16 mouse cellular contexts compared by ENCODE assay signal in the genomic region with DNA sequence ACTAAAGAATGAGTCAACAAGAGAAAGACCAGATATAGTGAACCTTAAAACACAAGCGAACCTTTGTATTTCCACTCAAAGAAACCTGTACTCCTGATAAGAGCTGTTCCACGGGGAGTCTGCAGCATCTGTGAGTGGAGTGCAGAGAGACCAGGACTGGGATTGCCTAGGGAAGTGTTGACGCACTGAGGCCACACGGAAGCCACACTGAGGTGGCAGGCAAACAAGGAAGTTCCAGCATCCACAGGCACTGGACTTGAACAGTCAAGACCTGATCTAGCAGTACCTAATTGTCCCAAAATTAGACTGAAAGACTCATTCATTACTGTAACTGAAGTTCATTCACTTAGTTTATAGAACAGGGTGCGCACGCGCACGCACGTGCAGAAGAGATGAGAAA. TPM values are rescaled to one million over a fixed set of nuclear protein-coding genes. Genes with fewer than 3 reads are reported as not detected.
DNase-seq lines count a peak whose midpoint lies in the region; ATAC-seq lines count a peak whose summit lies in the region.
"Had no signal": no experiment of that assay in that cellular context is flagged by ENCODE, and none has a peak within 500 bp of the region (broad histone marks: within the 10 kb centered on the region; RNA-seq: fewer than 3 reads in every experiment).

No protein-coding gene starts in this region.

- H3K4me3 ChIP-seq in kidney, embryonic 15.5 days (replicated peaks): no peak overlapping the region
- H3K4me3 ChIP-seq in embryonic facial prominence, embryonic 13.5 days: no peak overlapping the region
- H3K4me3 ChIP-seq in limb, embryonic 12.5 days (replicated peaks): no peak overlapping the region
- H3K4me3 ChIP-seq: forebrain, embryonic 13.5 days; midbrain, embryonic 12.5 days had no signal

- H3K27ac ChIP-seq in kidney, embryonic 15.5 days: peak overlapping the region; percentile 70
- 0 out of 2 replicates have a peak overlapping the region, but pooled peaks have one; percentile 4 for H3K27ac ChIP-seq in embryonic facial prominence, embryonic 13.5 days
- peak overlapping the region; percentile 67; the same call in 1 of the 2 replicates for H3K27ac ChIP-seq in limb, embryonic 12.5 days
- H3K27ac ChIP-seq: hindbrain, embryonic 14.5 days; macrophage; midbrain, embryonic 12.5 days had no signal

- no peak for ATAC-seq in kidney, embryonic 15.5 days (replicated peaks; ENCODE audit: low FRiP score)
- no peak for ATAC-seq in embryonic facial prominence, embryonic 13.5 days (ENCODE audit: insufficient number of reproducible peaks, insufficient read depth, low FRiP score, low TSS enrichment, low read depth)
- ATAC-seq in limb, embryonic 12.5 days (ENCODE audit: insufficient number of reproducible peaks, insufficient read depth, low FRiP score, low TSS enrichment, low read depth): no peak
- ATAC-seq: forebrain, embryonic 13.5 days had no signal

- H3K4me2 ChIP-seq in kidney, embryonic 15.5 days: no peak overlapping the region; the same call in 1 of the 2 replicates
- H3K4me2 ChIP-seq in embryonic facial prominence, embryonic 13.5 days: no peak overlapping the region
- no peak overlapping the region for H3K4me2 ChIP-seq in limb, embryonic 12.5 days
- H3K4me2 ChIP-seq: hindbrain, embryonic 14.5 days; midbrain, embryonic 12.5 days had no signal

- intact Hi-C loops in heart, postnatal 25 days (cut with DNase I): no loop called here

- peaks cover 38% of the 10 kb centered on the region for H3K4me1 ChIP-seq in kidney, embryonic 15.5 days
- H3K4me1 ChIP-seq in embryonic facial prominence, embryonic 13.5 days: peaks cover 42% of the 10 kb centered on the region
- H3K4me1 ChIP-seq in limb, embryonic 12.5 days (replicated peaks): peaks cover 43% of the 10 kb centered on the region

- WGBS in kidney, embryonic 15.5 days: 78% methylated on average over 9 of the region's 9 CpGs
- 80% methylated on average over 9 of the region's 9 CpGs for WGBS in embryonic facial prominence, embryonic 13.5 days
- WGBS in limb, embryonic 12.5 days: 80% methylated on average over 9 of the region's 9 CpGs

- H3K36me3 ChIP-seq in kidney, embryonic 15.5 days: no peaks in the 10 kb centered on the region
- no peaks in the 10 kb centered on the region for H3K36me3 ChIP-seq in embryonic facial prominence, embryonic 13.5 days
- H3K36me3 ChIP-seq in limb, embryonic 12.5 days: no peaks in the 10 kb centered on the region
- H3K36me3 ChIP-seq: midbrain, embryonic 12.5 days had no signal

- no peaks in the 10 kb centered on the region for H3K9me3 ChIP-seq in kidney, embryonic 15.5 days (replicated peaks)
- H3K9me3 ChIP-seq in embryonic facial prominence, embryonic 13.5 days: no peaks in the 10 kb centered on the region
- H3K9me3 ChIP-seq in limb, embryonic 12.5 days: no peaks in the 10 kb centered on the region
- H3K9me3 ChIP-seq: forebrain, embryonic 13.5 days; midbrain, embryonic 12.5 days had no signal

- H3K9ac ChIP-seq in kidney, embryonic 15.5 days: no peak overlapping the region
- no peak overlapping the region for H3K9ac ChIP-seq in embryonic facial prominence, embryonic 13.5 days
- H3K9ac ChIP-seq in limb, embryonic 12.5 days (replicated peaks): no peak overlapping the region
- H3K9ac ChIP-seq: forebrain, embryonic 13.5 days; hindbrain, embryonic 14.5 days; midbrain, embryonic 12.5 days had no signal

- H3K27me3 ChIP-seq in kidney, embryonic 15.5 days: no peaks in the 10 kb centered on the region
- no peaks in the 10 kb centered on the region for H3K27me3 ChIP-seq in embryonic facial prominence, embryonic 13.5 days
- H3K27me3 ChIP-seq in limb, embryonic 12.5 days: no peaks in the 10 kb centered on the region
- H3K27me3 ChIP-seq: CH12.LX; forebrain, embryonic 13.5 days; midbrain, embryonic 12.5 days had no signal

- DNase-seq in heart, adult 11 months: peak; percentile 80
- DNase-seq in heart, postnatal 25 days (ENCODE audit: low spot score): no peak
- no peak for DNase-seq in kidney, postnatal 36 days
- DNase-seq in thymus, postnatal 14 days: no peak
- DNase-seq in B cell, adult 2 months: no peak
- DNase-seq: cerebellum, postnatal 10 days; gastrocnemius, postnatal 25 days; kidney, adult 18-20 months had no signal

RNA-seq across cellular contexts. Expression of gene Dock7, which starts 4.9 kb away (rescaled TPM):
- 10 to 100 TPM in 1 of 2 experiments, 1 to 10 TPM in 1; 9.0 to 10.6 TPM for total RNA-seq in heart, postnatal 25 days (2021)
- polyA plus RNA-seq in kidney, embryonic 15.5 days (2015; fragmentation: Nextera tagmentation; extraction: Ambion mirVana): 55.4 and 60.1 TPM in 2 replicates
- polyA plus RNA-seq in embryonic facial prominence, embryonic 13.5 days (2015; fragmentation: Nextera tagmentation; extraction: Ambion mirVana): 67.4 and 77.1 TPM in 2 replicates
- 94.7 and 95.3 TPM in 2 replicates for polyA plus RNA-seq in limb, embryonic 12.5 days (2016; fragmentation: Nextera tagmentation; extraction: Ambion mirVana)

Comparison
In these comparisons a context has a peak if more than half of its experiments do, and no peak if none do; other contexts are left out.
1. H3K27ac ChIP-seq: peak in every context shown above with its lines; median percentile 70 in kidney, embryonic 15.5 days; 67 in limb, embryonic 12.5 days; 4 in embryonic facial prominence, embryonic 13.5 days.